Mouse (Mus musculus) hindbrain, embryonic 14.5 days (tissue): Measurements from ENCODE around the gene Ren1. TPM values are rescaled to one million over a fixed set of nuclear protein-coding genes. Genes with fewer than 3 reads are reported as not detected.

Experiments used
- ATAC-seq: fragments of 200-750 bp; cut with Nextera tagmentation; 2 replicates; pipeline ENCODE4 v1.8.0; 2017; ENCODE audit warnings: moderate number of reproducible peaks, mild to moderate bottlenecking, moderate TSS enrichment, moderate library complexity; ENCODE audit not compliant: low FRiP score
- DNase-seq: peaks from one replicate; pipeline ENCODE4 v3.0.0-alpha.2; 2015; ENCODE audit warnings: low spot score
- H3K27ac ChIP-seq: fragments of 300-500 bp; sonication (generic); 2 replicates; pipeline ENCODE4 v1.5.1; 2014; ENCODE audit warnings: mild to moderate bottlenecking, moderate library complexity
- H3K27me3 ChIP-seq: fragments of 300-500 bp; sonication (generic); 2 replicates; pipeline ENCODE4 v1.6.1; 2014; ENCODE audit warnings: mild to moderate bottlenecking, low read length, mixed read lengths; ENCODE audit not compliant: control insufficient read depth, insufficient read depth
- H3K36me3 ChIP-seq: fragments of 300-500 bp; sonication (generic); replicated peaks from 2 replicates; pipeline ENCODE4 v1.6.1; 2014; ENCODE audit not compliant: control insufficient read depth, insufficient read depth
- H3K4me1 ChIP-seq: fragments of 300-500 bp; sonication (generic); replicated peaks from 2 replicates; pipeline ENCODE4 v1.6.1; 2014; ENCODE audit warnings: antibody characterized with exemption, low read length, mixed read lengths; ENCODE audit not compliant: control insufficient read depth, insufficient read depth
- H3K4me2 ChIP-seq: fragments of 300-500 bp; sonication (generic); replicated peaks from 2 replicates; pipeline ENCODE4 v1.6.1; 2014; ENCODE audit warnings: mild to moderate bottlenecking, moderate library complexity
- H3K4me3 ChIP-seq: fragments of 300-500 bp; sonication (generic); replicated peaks from 2 replicates; pipeline ENCODE4 v1.5.1; 2014; ENCODE audit warnings: mild to moderate bottlenecking, low read length
- H3K9ac ChIP-seq: fragments of 300-500 bp; sonication (generic); 2 replicates; pipeline ENCODE4 v1.6.1; 2014
- H3K9me3 ChIP-seq: fragments of 300-500 bp; sonication (generic); 2 replicates; pipeline ENCODE4 v1.6.1; 2016; ENCODE audit warnings: low read length; ENCODE audit not compliant: control insufficient read depth
- WGBS: fragments of 180-500 bp; shearing (Covaris S2); extraction: QIAGEN DNeasy Blood & Tissue Kit; methylation state at CpG from one replicate; pipeline ENCODE4 v1.1.7; 2014; 5-methylcytosine and 5-hydroxymethylcytosine counted together
- polyA plus RNA-seq: library from polyadenylated mRNA; unstranded; fragments of >200 nt; fragmentation: Nextera tagmentation; extraction: Ambion mirVana; gene quantifications from 2 replicates; pipeline ENCODE4 v1.2.1, GENCODE M21; 2014

Gene Ren1
- 7.3 and 11.1 TPM in 2 replicates for polyA plus RNA-seq

DNA sequence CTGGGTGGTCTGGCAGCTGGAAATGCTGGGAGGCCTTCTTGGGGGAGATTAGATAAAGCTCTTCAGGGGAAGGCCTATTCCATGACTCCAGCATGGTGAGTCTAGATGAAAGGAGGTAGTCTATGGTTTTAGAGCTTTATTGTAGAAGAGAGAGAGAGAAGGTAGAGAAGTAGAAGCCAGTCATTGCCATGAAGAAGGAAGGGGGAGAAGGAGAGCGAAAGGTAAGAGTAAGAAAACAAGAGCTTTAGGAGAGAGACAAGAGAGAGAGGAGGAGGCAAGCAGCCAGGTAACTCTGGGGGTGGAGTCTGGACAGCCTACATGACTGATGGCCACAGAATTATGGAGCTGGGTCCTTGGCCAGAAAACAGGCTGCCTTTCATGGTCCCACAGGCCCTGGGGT, at the start of gene Ren1:
Ren1 (plus strand) TSS at position 301 of the 400 bp plus-strand sequence.
- no peak within 1 kb of the TSS for H3K4me2 ChIP-seq
- no peak for ATAC-seq
- DNase-seq: no peak
- no peak within 1 kb of the TSS for H3K27ac ChIP-seq
- H3K36me3 ChIP-seq: no peaks in the 10 kb centered on the region
- no peaks in the 10 kb centered on the region for H3K9me3 ChIP-seq
- no peaks in the 10 kb centered on the region for H3K4me1 ChIP-seq
- no peak within 1 kb of the TSS for H3K9ac ChIP-seq
- H3K4me3 ChIP-seq: no peak within 1 kb of the TSS
- no peaks in the 10 kb centered on the region for H3K27me3 ChIP-seq
- WGBS: 83% methylated on average over 1 of the region's 1 CpGs

DNA sequence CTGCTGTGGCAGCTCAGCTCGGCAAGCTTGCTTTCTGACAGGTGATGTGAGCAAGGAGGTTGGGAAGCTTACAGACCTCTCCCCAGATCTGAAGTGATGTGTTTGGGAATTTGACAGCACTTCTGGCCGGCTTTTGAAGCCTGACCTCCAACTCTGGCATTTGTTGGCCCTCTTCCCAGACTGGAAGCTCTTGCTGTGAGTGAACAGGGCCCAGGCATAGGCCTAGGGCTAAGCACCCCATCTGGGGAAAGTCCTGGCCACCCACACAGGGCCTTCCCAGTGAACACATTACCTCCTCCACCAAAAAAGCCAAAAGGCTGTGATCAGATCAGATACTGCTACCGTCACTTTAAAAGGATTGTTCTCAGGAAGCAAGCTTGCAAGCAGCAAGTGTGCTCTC, 47.8 kb upstream of the Ren1 start:
- Histone ChIP-seq H3K27ac (no peak overlapping the region), H3K4me1 (peaks cover 5% of the 10 kb centered on the region; the same call in 1 of the 2 replicates), H3K36me3 (peaks cover 20% of the 10 kb centered on the region), H3K27me3 (no peaks in the 10 kb centered on the region), H3K4me3 (no peak overlapping the region), H3K4me2 (no peak overlapping the region), H3K9me3 (no peaks in the 10 kb centered on the region), H3K9ac (no peak overlapping the region)
- WGBS: 45% methylated on average over 3 of the region's 3 CpGs
- DNase-seq: peak; percentile 36
- no peak for ATAC-seq

DNA sequence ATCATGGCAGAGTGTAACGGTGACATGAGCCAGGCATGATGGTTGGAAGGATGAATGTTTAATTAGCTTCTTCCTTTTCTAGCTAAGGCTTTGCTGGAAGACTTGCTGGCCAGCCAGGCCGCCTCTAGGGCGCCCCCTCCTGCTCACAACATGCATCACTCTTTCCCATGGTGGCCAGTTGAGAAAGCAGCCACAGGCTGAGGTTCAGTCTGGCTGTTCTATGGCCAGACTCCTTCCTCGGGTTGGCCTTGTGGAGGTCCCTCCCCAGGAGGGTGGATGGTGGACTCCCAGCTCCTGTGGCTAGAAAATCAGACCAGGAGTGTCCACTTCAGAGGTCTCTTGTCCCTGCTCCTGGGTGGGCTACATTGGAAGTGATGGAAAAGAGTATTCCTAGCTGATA, 43.5 kb upstream of the Ren1 start:
- H3K4me2 ChIP-seq: no peak overlapping the region
- no peak overlapping the region for H3K4me3 ChIP-seq
- no peaks in the 10 kb centered on the region for H3K27me3 ChIP-seq
- 3% methylated on average over 4 of the region's 4 CpGs for WGBS
- H3K27ac ChIP-seq: no peak overlapping the region
- ATAC-seq (no peak), DNase-seq (peak; percentile 74)
- peaks cover 5% of the 10 kb centered on the region; the same call in 1 of the 2 replicates for H3K4me1 ChIP-seq
- H3K9ac ChIP-seq: no peak overlapping the region
- no peaks in the 10 kb centered on the region for H3K9me3 ChIP-seq
- no peaks in the 10 kb centered on the region for H3K36me3 ChIP-seq

DNA sequence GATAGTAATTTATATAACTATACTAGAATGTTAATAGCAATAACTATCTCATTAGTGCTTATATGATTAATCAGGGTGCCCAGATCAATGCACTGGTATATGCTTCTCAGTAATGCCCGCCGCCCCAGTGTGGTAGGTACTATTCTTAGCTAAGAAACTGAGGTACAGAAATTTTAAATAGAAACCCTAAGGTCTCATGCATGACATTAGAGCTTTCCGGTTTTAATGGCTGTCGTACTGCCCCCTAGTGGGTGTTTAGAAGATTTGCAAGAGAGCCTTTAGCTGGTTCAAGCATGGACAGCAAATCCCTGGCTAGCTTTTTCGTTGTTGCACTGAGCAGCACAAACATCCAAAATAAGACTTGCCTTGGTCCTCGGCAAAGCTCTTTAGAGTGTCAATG, 43.0 kb upstream of the Ren1 start:
- 14% methylated on average over 6 of the region's 6 CpGs for WGBS
- H3K36me3 ChIP-seq: no peaks in the 10 kb centered on the region
- H3K4me1 ChIP-seq: peaks cover 6% of the 10 kb centered on the region; the same call in 1 of the 2 replicates
- H3K27ac ChIP-seq: no peak overlapping the region
- no peak overlapping the region for H3K4me2 ChIP-seq
- H3K4me3 ChIP-seq: no peak overlapping the region
- no peaks in the 10 kb centered on the region for H3K9me3 ChIP-seq
- peak; percentile 90 for DNase-seq
- no peaks in the 10 kb centered on the region for H3K27me3 ChIP-seq
- ATAC-seq: no peak
- no peak overlapping the region for H3K9ac ChIP-seq

DNA sequence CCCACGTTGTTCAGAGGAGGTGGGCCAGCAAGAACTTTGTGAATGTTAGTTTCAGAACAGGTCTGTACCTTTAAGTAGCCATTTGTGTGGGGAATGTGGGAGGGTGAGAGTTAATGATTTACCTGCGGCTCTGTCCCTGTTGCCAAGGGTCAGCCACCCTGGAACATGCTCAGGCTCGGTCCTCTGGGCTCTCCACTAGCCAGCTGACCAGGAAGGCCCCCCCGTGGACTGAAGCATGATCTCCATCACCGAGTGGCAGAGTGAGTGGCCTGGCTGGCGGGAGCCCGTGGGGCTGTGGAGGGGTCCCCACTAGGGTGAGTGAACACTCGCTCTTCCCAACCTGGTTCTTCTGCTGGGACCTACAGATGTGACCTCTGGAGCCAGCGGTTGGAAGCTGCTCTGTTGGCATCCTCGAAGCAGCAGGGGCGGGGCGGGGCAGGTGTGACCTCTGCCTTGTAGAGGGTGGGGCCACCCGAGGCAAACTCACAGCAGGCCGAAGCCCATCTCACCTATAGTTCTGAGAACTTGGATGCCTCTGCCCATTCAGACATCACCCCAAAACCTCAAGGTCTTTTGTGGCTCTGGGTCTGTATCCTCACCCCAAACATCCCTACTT, 40.5 kb upstream of the Ren1 start, which contains the start of gene Golt1a:
Golt1a (plus strand) TSS at position 149 of the 616 bp plus-strand sequence.
- no peak for ATAC-seq
- no peak within 1 kb of the TSS for H3K9ac ChIP-seq
- DNase-seq: no peak
- 56% methylated on average over 14 of the region's 14 CpGs for WGBS
- H3K36me3 ChIP-seq: no peaks in the 10 kb centered on the region
- no peak within 1 kb of the TSS for H3K27ac ChIP-seq
- H3K27me3 ChIP-seq: no peaks in the 10 kb centered on the region
- H3K4me2 ChIP-seq: no peak within 1 kb of the TSS
- H3K9me3 ChIP-seq: no peaks in the 10 kb centered on the region
- H3K4me1 ChIP-seq: peaks cover 13% of the 10 kb centered on the region; the same call in 1 of the 2 replicates
- no peak within 1 kb of the TSS for H3K4me3 ChIP-seq

DNA sequence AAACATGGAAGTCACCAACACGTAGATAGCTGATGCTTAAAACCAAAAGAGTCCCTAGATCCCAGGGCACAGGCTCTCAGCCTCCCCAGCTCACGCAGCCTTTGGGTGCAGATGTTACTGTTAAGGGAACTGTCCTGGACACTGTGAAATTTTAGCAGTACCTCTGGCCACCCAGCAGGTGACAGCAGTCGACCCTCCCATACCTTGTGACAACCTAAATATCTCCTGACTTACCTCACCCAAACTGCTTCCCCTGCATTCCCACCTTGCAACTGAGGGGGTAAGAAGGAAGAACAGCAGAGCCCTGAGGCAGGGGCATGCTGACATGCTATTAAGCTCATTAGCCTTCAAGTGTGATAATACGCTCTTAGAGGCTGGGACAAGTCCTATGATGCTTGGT, 39.1 kb upstream of the Ren1 start:
- no peak for DNase-seq

DNA sequence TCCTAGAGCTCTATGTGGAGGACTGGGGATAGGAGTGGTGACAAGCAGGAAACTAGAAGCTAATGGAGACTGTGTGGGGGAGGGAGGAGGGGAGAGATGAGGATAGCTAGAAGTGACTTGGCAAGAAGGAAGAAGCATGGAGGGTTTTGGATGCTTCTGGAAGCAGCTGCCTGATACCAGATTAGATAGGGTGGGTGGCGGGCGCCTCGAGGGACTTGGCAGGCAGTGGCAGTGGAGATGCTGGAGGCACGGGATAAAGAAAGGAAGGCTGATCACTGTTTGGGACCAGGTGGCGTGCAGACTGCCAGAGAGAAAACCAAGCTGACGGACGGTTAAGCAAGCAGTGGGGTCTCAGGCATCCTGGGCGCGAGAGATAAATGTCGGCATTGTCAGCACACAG, 38.4 kb upstream of the Ren1 start:
- H3K4me3 ChIP-seq: no peak overlapping the region
- DNase-seq (peak; percentile 36), ATAC-seq (peak; percentile 68)
- H3K9ac ChIP-seq: no peak overlapping the region
- WGBS: 20% methylated on average over 10 of the region's 10 CpGs
- H3K4me2 ChIP-seq: 0 out of 2 replicates have a peak overlapping the region, but pooled peaks have one; percentile 22
- H3K4me1 ChIP-seq: peaks cover 11% of the 10 kb centered on the region; the same call in 1 of the 2 replicates
- H3K27ac ChIP-seq: peak overlapping the region; percentile 53; the same call in 1 of the 2 replicates
- H3K9me3 ChIP-seq: no peaks in the 10 kb centered on the region
- H3K27me3 ChIP-seq: no peaks in the 10 kb centered on the region
- no peaks in the 10 kb centered on the region for H3K36me3 ChIP-seq

More for the DNA sequence above, 39.1 kb upstream of the Ren1 start:
- Histone ChIP-seq H3K9me3 (no peaks in the 10 kb centered on the region), H3K4me1 (peaks cover 13% of the 10 kb centered on the region; the same call in 1 of the 2 replicates), H3K4me3 (no peak overlapping the region), H3K27me3 (no peaks in the 10 kb centered on the region), H3K36me3 (no peaks in the 10 kb centered on the region), H3K27ac (no peak overlapping the region), H3K9ac (no peak overlapping the region), H3K4me2 (no peak overlapping the region)
- 58% methylated on average over 4 of the region's 4 CpGs for WGBS
- ATAC-seq: no peak

DNA sequence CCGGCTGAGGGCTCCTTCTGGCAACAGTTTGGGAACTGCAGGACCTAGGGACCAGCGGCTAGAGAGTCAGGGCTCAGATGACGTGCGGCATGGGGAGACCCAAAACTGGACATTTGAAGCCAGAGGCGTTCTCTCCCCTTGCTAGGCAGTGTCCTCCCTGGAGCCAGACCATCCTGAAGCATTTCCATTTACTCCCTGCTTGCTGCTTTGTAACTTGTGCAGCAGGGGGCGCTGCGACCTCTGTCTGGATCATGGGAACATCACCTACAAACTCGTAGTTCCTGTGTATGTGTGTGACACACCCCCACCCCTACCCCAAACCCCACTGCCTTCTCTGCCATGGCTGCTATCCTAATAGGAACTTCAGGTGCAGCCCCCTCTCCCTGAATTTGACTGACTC, 35.9 kb upstream of the Ren1 start:
- no peak for ATAC-seq
- no peak overlapping the region for H3K4me3 ChIP-seq
- H3K4me1 ChIP-seq: 0 out of 2 replicates have a peak, but pooled peaks cover 8% of the 10 kb centered on the region
- H3K27me3 ChIP-seq: no peaks in the 10 kb centered on the region
- 19% methylated on average over 8 of the region's 8 CpGs for WGBS
- no peaks in the 10 kb centered on the region for H3K9me3 ChIP-seq
- H3K4me2 ChIP-seq: no peak overlapping the region
- H3K27ac ChIP-seq: no peak overlapping the region
- no peak overlapping the region for H3K9ac ChIP-seq
- no peaks in the 10 kb centered on the region for H3K36me3 ChIP-seq
- DNase-seq: peak; percentile 55

DNA sequence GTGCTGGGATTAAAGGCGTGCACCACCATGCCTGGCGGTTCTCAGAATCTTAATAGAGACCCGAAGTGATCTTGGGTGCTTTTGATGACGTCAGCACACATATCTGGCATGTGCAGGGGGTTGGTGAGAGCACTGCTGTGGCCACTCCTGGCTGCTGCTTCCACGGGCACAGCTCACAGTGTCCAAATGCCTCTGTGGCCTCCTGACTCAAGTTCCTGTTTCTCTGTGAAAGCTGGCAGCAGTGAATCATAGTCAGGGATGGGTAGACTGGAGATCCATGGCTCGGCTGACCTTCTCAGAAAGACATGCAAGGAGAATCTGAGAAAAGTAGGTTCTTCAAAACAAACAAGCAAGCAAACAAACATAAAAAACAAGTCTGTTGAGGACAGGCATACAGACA, 34.5 kb upstream of the Ren1 start:
- Histone ChIP-seq H3K4me3 (no peak overlapping the region), H3K27ac (no peak overlapping the region), H3K9me3 (no peaks in the 10 kb centered on the region), H3K4me2 (no peak overlapping the region), H3K4me1 (0 out of 2 replicates have a peak, but pooled peaks cover 8% of the 10 kb centered on the region), H3K9ac (no peak overlapping the region), H3K36me3 (no peaks in the 10 kb centered on the region), H3K27me3 (no peaks in the 10 kb centered on the region)
- 79% methylated on average over 6 of the region's 6 CpGs for WGBS
- DNase-seq (no peak), ATAC-seq (no peak)
